Mouse (Mus musculus): ENCODE results near the gene a.
"Not testable (repeated sequence)": the region's sequence is repeated elsewhere in the genome, so short reads cannot be mapped to it uniquely, and the experiment has no call there.

The a gene

GRCm38 (mm10) chr2:154922134-154922533, 130.9 kb downstream of the a start:
- not testable (repeated sequence) for DNase-seq (ENCODE audit: low spot score in 2 of 2)

- no peak for DNase-seq (ENCODE audit: low spot score in 2 of 2)
Measured at GRCm38 (mm10) chr2:154925411-154926031, 134.3 kb downstream of the a start.

GRCm38 (mm10) chr2:154926843-154927242, 135.6 kb downstream of the a start:
- DNase-seq (ENCODE audit: low spot score in 2 of 2) = no peak

- no peak for DNase-seq (ENCODE audit: low spot score in 2 of 2)
Measured at GRCm38 (mm10) chr2:154928298-154928697, 137.1 kb downstream of the a start.

- DNase-seq (ENCODE audit: low spot score in 2 of 2) = no peak
Measured at GRCm38 (mm10) chr2:154933884-154934283, 142.7 kb downstream of the a start.

GRCm38 (mm10) chr2:154936106-154936505, 144.9 kb downstream of the a start:
- no peak for DNase-seq (ENCODE audit: low spot score in 2 of 2)

GRCm38 (mm10) chr2:154936536-154937155, 145.4 kb downstream of the a start:
- DNase-seq (ENCODE audit: low spot score in 2 of 2) = no peak

GRCm38 (mm10) chr2:154937547-154938390, 146.6 kb downstream of the a start:
- no peak for DNase-seq (ENCODE audit: low spot score in 2 of 2)

- no peak for DNase-seq (ENCODE audit: low spot score in 2 of 2)
Measured at GRCm38 (mm10) chr2:154941952-154942351, 150.8 kb downstream of the a start.

GRCm38 (mm10) chr2:154942546-154942945, 151.3 kb downstream of the a start:
- no peak for DNase-seq (ENCODE audit: low spot score in 2 of 2)

- DNase-seq (ENCODE audit: low spot score in 2 of 2) = peak; percentile 38 to 62
Measured at GRCm38 (mm10) chr2:154943101-154943500, 151.9 kb downstream of the a start.

GRCm38 (mm10) chr2:154946921-154947320, 155.7 kb downstream of the a start:
- DNase-seq (ENCODE audit: low spot score in 2 of 2) = no peak

GRCm38 (mm10) chr2:154949352-154949751, 158.2 kb downstream of the a start:
- no peak for DNase-seq (ENCODE audit: low spot score in 2 of 2)

GRCm38 (mm10) chr2:154949877-154950276, 158.7 kb downstream of the a start:
- DNase-seq (ENCODE audit: low spot score in 2 of 2) = no peak

GRCm38 (mm10) chr2:154950601-154951000, 159.4 kb downstream of the a start:
- DNase-seq (ENCODE audit: low spot score in 2 of 2) = no peak

- DNase-seq (ENCODE audit: low spot score in 2 of 2) = no peak
Measured at GRCm38 (mm10) chr2:154959486-154959885, 168.3 kb downstream of the a start.

- no peak for DNase-seq (ENCODE audit: low spot score in 2 of 2)
Measured at GRCm38 (mm10) chr2:154959909-154960308, 168.7 kb downstream of the a start.

- DNase-seq (ENCODE audit: low spot score in 2 of 2) = no peak
Measured at GRCm38 (mm10) chr2:154963176-154963575, 172.0 kb downstream of the a start.

GRCm38 (mm10) chr2:154969740-154970397, 178.7 kb downstream of the a start:
- not testable (repeated sequence) for DNase-seq (ENCODE audit: low spot score in 2 of 2)

- peak in 1 of 2 experiments; percentile 8 for DNase-seq (ENCODE audit: low spot score in 2 of 2)
Measured at GRCm38 (mm10) chr2:154971919-154972692, 180.9 kb downstream of the a start.

GRCm38 (mm10) chr2:154972981-154973380, 181.8 kb downstream of the a start:
- DNase-seq (ENCODE audit: low spot score in 2 of 2) = no peak
